Mouse (Mus musculus) gastrocnemius, postnatal 10 days (tissue): ENCODE measurements around the gene Tnr. TPM values are rescaled to one million over a fixed set of nuclear protein-coding genes. Genes with fewer than 3 reads are reported as not detected.

Experiments
- DNase-seq: peaks from one replicate; pipeline ENCODE4 v3.0.0; 2021; ENCODE audit warnings: mixed read lengths
- total RNA-seq, 2 experiments: library from RNA; stranded (reverse); gene quantifications; 2 replicates each; pipeline ENCODE4 v1.2.3; 2021

Tnr gene
- total RNA-seq, 2 experiments from 2014 or later = 0.27 to 0.33 TPM

GRCm38 (mm10) chr1:159566046-159566445 lies 42.5 kb downstream of the Tnr start:
- no peak for DNase-seq

- DNase-seq = no peak
Observed at GRCm38 (mm10) chr1:159567171-159567570, 43.6 kb downstream of the Tnr start.

GRCm38 (mm10) chr1:159570270-159570669 lies 46.7 kb downstream of the Tnr start:
- no peak for DNase-seq

GRCm38 (mm10) chr1:159570831-159571230 lies 47.3 kb downstream of the Tnr start:
- no peak for DNase-seq

GRCm38 (mm10) chr1:159571951-159572350 lies 48.4 kb downstream of the Tnr start:
- no peak for DNase-seq

GRCm38 (mm10) chr1:159573116-159573515 lies 49.5 kb downstream of the Tnr start:
- DNase-seq = no peak

- DNase-seq = no peak
Observed at GRCm38 (mm10) chr1:159574661-159575060, 51.1 kb downstream of the Tnr start.

- DNase-seq = no peak
Observed at GRCm38 (mm10) chr1:159576246-159576645, 52.7 kb downstream of the Tnr start.

GRCm38 (mm10) chr1:159578391-159578790 lies 54.8 kb downstream of the Tnr start:
- no peak for DNase-seq

GRCm38 (mm10) chr1:159580335-159580921 lies 56.9 kb downstream of the Tnr start:
- DNase-seq = no peak

GRCm38 (mm10) chr1:159583877-159584276 lies 60.3 kb downstream of the Tnr start:
- no peak for DNase-seq

GRCm38 (mm10) chr1:159588741-159589140 lies 65.2 kb downstream of the Tnr start:
- no peak for DNase-seq

GRCm38 (mm10) chr1:159594099-159595058 lies 70.8 kb downstream of the Tnr start:
- no peak for DNase-seq

GRCm38 (mm10) chr1:159595729-159596128 lies 72.2 kb downstream of the Tnr start:
- no peak for DNase-seq

- no peak for DNase-seq
Observed at GRCm38 (mm10) chr1:159596640-159597039, 73.1 kb downstream of the Tnr start.

GRCm38 (mm10) chr1:159613561-159613960 lies 90.0 kb downstream of the Tnr start:
- DNase-seq = no peak

- DNase-seq = no peak
Observed at GRCm38 (mm10) chr1:159614062-159614601, 90.6 kb downstream of the Tnr start.

GRCm38 (mm10) chr1:159614644-159615431 lies 91.3 kb downstream of the Tnr start:
- no peak for DNase-seq

GRCm38 (mm10) chr1:159615686-159616085 lies 92.1 kb downstream of the Tnr start:
- DNase-seq = no peak

GRCm38 (mm10) chr1:159619205-159619604 lies 95.6 kb downstream of the Tnr start:
- no peak for DNase-seq

- DNase-seq = no peak
Observed at GRCm38 (mm10) chr1:159621321-159621720, 97.8 kb downstream of the Tnr start.

- DNase-seq = no peak
Observed at GRCm38 (mm10) chr1:159629119-159629518, 105.5 kb downstream of the Tnr start.
